Mouse (Mus musculus) embryonic facial prominence, embryonic 11.5 days (tissue): ENCODE results near the gene 3110009E18Rik. TPM values are rescaled to one million over a fixed set of nuclear protein-coding genes. Genes with fewer than 3 reads are reported as not detected.

ENCODE experiments used
- ATAC-seq: fragments of 200-750 bp; cut with Nextera tagmentation; replicated peaks from 2 replicates; pipeline ENCODE4 v1.8.0; 2017; ENCODE audit warnings: low read depth; ENCODE audit not compliant: insufficient number of reproducible peaks, low FRiP score, low TSS enrichment
- DNase-seq: peaks from one replicate; pipeline ENCODE4 v3.0.0-alpha.2; 2015; ENCODE audit warnings: low spot score
- H3K27ac ChIP-seq: fragments of 300-500 bp; sonication (generic); replicated peaks from 2 replicates; pipeline ENCODE4 v1.5.1; 2014; ENCODE audit warnings: mild to moderate bottlenecking, low read depth, low read length, control low read depth
- H3K27me3 ChIP-seq: fragments of 300-500 bp; sonication (generic); 2 replicates; pipeline ENCODE4 v1.6.1; 2014; ENCODE audit warnings: mild to moderate bottlenecking, low read length, moderate library complexity, mixed read lengths; ENCODE audit not compliant: control insufficient read depth, insufficient read depth
- H3K36me3 ChIP-seq: fragments of 300-500 bp; sonication (generic); replicated peaks from 2 replicates; pipeline ENCODE4 v1.6.1; 2014; ENCODE audit warnings: low read depth, mild to moderate bottlenecking, low read length, moderate library complexity, mixed read lengths; ENCODE audit not compliant: control insufficient read depth, insufficient read depth
- H3K4me1 ChIP-seq: fragments of 300-500 bp; sonication (generic); 2 replicates; pipeline ENCODE4 v1.6.1; 2014; ENCODE audit warnings: low read length, mixed read lengths; ENCODE audit not compliant: control insufficient read depth, insufficient read depth
- H3K4me2 ChIP-seq: fragments of 300-500 bp; sonication (generic); 2 replicates; pipeline ENCODE4 v1.6.1; 2014; ENCODE audit warnings: low read depth, mild to moderate bottlenecking, control low read depth, low read length, moderate library complexity
- H3K4me3 ChIP-seq: fragments of 300-500 bp; sonication (generic); 2 replicates; pipeline ENCODE4 v1.5.1; 2014; ENCODE audit warnings: low read depth, low read length, control low read depth
- H3K9ac ChIP-seq: fragments of 300-500 bp; sonication (generic); replicated peaks from 2 replicates; pipeline ENCODE4 v1.6.1; 2014; ENCODE audit warnings: mild to moderate bottlenecking, control low read depth, low read length
- H3K9me3 ChIP-seq: fragments of 300-500 bp; sonication (generic); replicated peaks from 2 replicates; pipeline ENCODE4 v1.6.1; 2016; ENCODE audit warnings: mild to moderate bottlenecking, low read length, inconsistent platforms, mixed read lengths; ENCODE audit not compliant: control insufficient read depth
- WGBS: fragments of 180-500 bp; shearing (Covaris S2); extraction: QIAGEN DNeasy Blood & Tissue Kit; methylation state at CpG from one replicate; pipeline ENCODE4 v1.1.7; 2014; 5-methylcytosine and 5-hydroxymethylcytosine counted together
- polyA plus RNA-seq: library from polyadenylated mRNA; unstranded; fragments of >200 nt; fragmentation: Nextera tagmentation; extraction: Ambion mirVana; gene quantifications from 2 replicates; pipeline ENCODE4 v1.2.1, GENCODE M21; 2014

Gene 3110009E18Rik
- polyA plus RNA-seq, 1 experiment from 2014 or later = 20.7 TPM

DNA sequence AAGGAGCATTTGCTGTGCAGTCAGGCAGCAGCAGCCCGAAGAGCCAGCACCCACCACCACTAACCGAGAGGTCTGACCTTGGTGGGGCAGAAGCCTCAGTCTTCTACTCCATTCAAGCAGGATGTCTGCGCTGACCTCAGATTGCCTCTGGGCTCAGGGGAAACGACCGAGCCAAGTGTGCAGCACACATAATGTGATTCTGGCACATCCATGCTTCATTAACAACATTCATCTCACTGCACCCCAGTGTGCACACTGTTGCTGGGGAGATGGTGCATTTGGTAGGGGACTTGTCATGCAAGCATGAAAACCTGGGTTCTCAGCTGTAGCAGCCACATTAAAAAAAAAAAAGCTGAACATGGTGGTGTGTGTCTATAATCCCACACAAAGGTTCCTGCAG, 75.0 kb downstream of the 3110009E18Rik start:
- no peaks in the 10 kb centered on the region for H3K4me1 ChIP-seq
- no peaks in the 10 kb centered on the region for H3K9me3 ChIP-seq
- H3K4me3 ChIP-seq = no peak overlapping the region
- no peak for ATAC-seq
- H3K9ac ChIP-seq = no peak overlapping the region
- no peaks in the 10 kb centered on the region for H3K36me3 ChIP-seq
- 59% methylated on average over 5 of the region's 5 CpGs for WGBS
- no peaks in the 10 kb centered on the region for H3K27me3 ChIP-seq
- H3K27ac ChIP-seq = no peak overlapping the region
- no peak for DNase-seq
- H3K4me2 ChIP-seq = no peak overlapping the region

DNA sequence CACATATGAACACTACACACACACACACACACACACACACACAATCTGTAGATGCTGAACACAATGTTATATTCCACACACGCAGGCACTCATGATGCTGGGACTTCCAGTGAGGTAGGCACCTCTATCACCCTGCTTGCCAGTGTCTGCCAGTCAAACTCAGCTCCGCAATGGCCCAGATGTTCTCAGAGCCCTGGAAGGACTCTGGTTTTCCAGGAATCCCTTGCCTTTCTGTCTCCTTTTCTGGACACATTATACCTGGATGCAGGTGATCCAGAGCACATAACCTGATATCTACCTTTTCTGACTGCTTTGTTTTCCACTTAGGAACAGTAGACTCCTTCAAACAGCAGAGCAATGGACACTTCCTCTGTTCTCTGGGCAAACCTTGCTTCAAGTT, 75.7 kb downstream of the 3110009E18Rik start:
- H3K4me1 ChIP-seq = no peaks in the 10 kb centered on the region
- no peak overlapping the region for H3K27ac ChIP-seq
- H3K9me3 ChIP-seq = no peaks in the 10 kb centered on the region
- H3K27me3 ChIP-seq = no peaks in the 10 kb centered on the region
- H3K4me3 ChIP-seq = no peak overlapping the region
- DNase-seq = no peak
- no peak for ATAC-seq
- no peaks in the 10 kb centered on the region for H3K36me3 ChIP-seq
- 84% methylated on average over 2 of the region's 2 CpGs for WGBS
- no peak overlapping the region for H3K9ac ChIP-seq
- no peak overlapping the region for H3K4me2 ChIP-seq

DNA sequence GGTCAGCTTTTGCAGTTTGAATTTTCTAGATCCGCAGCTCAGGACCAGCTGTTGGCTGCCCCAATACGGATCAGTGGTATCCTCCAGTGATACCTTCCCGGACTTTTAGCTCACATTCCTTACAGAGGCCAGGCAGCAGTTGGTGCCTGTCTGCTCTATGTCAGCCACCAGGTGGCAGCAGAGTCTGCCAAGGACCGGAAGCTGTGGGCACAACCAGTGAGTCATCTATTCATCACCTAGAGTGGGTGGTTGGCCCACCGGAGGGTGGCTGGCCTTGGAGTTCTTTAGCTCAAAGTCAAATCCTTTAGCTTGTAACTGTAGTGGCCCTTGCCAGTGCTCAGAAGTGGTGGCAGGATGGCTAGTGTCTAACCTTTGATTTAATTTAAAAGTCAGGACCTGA, 76.2 kb downstream of the 3110009E18Rik start:
- 0 out of 2 replicates have a peak, but pooled peaks have one; percentile 29 for ATAC-seq
- 21% methylated on average over 5 of the region's 5 CpGs for WGBS

DNA sequence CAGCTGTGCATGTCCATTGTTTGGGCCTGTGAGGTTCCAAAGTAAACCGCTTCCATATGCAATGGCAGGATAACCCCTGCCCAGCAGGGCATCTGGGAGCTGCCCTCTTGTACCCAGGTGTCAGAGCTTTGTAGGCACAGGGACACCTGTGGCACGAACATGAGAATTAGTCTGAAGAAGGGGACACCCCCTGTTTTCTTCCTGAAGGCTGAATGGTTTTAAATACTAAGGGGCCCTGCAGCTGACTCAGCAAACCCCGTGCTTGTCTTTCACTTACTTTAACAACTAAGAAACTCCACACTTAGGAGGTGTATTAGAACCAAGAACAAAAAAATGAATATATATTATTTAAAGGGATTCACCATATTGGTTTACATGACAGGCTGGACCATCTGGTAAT, 77.2 kb downstream of the 3110009E18Rik start:
- no peak for ATAC-seq
- no peaks in the 10 kb centered on the region for H3K4me1 ChIP-seq
- no peak overlapping the region for H3K9ac ChIP-seq
- H3K27ac ChIP-seq = no peak overlapping the region
- H3K36me3 ChIP-seq = no peaks in the 10 kb centered on the region
- no peak overlapping the region for H3K4me3 ChIP-seq
- no peak overlapping the region for H3K4me2 ChIP-seq
- H3K9me3 ChIP-seq = no peaks in the 10 kb centered on the region
- DNase-seq = no peak
- WGBS = 49% methylated on average over 3 of the region's 3 CpGs
- no peaks in the 10 kb centered on the region for H3K27me3 ChIP-seq

More for the DNA sequence above, 76.2 kb downstream of the 3110009E18Rik start:
- Histone ChIP-seq H3K27me3 (no peaks in the 10 kb centered on the region), H3K9ac (no peak overlapping the region), H3K36me3 (no peaks in the 10 kb centered on the region), H3K9me3 (no peaks in the 10 kb centered on the region), H3K27ac (no peak overlapping the region), H3K4me1 (no peaks in the 10 kb centered on the region), H3K4me2 (no peak overlapping the region), H3K4me3 (no peak overlapping the region)
- peak; percentile 73 for DNase-seq

DNA sequence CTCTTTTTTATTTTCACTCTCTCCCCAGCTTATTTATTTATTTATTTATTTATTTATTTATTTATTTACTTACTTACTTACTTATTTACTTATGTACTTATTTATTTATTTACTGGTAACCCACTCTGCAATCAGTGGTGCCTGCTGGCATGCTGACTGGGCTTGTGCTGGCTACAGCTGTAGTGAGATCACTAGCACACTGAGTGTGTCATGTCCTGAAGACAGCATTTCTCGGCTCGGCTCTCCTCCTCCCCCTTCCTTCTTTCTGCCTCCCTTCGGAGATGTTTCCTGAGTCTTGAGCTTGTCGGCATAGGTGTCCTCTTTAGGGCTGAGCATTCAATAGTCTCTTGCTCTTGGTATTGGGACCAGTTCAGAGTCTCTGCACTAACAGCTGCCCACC, 78.0 kb downstream of the 3110009E18Rik start:
- no peaks in the 10 kb centered on the region for H3K4me1 ChIP-seq
- H3K9ac ChIP-seq = no peak overlapping the region
- no peak overlapping the region for H3K4me3 ChIP-seq
- no peaks in the 10 kb centered on the region for H3K9me3 ChIP-seq
- DNase-seq (no peak), ATAC-seq (no peak)
- H3K27ac ChIP-seq = no peak overlapping the region
- no peaks in the 10 kb centered on the region for H3K27me3 ChIP-seq
- no peak overlapping the region for H3K4me2 ChIP-seq
- H3K36me3 ChIP-seq = no peaks in the 10 kb centered on the region
- WGBS = 90% methylated on average over 4 of the region's 4 CpGs

DNA sequence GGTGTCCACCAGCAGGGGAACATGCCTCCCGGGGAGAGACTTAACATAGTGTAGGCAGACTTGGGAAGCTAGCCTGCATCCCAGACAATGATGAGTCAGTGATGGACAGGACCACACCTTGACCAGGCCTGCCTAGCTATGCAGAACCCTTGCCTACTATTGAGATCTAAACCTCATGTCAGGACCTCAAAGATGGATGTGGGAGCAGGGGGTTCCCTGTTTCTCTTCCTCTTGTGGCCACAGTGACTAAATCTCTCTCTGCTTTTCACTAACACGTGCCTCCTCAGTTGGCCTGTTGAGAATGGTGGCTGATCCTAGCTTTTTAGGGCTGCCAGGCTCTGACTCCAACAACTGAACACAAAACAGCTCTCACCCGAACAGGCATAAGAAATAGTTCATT, 81.6 kb downstream of the 3110009E18Rik start:
- 66% methylated on average over 3 of the region's 3 CpGs for WGBS
- Histone ChIP-seq H3K4me1 (no peaks in the 10 kb centered on the region), H3K9me3 (no peaks in the 10 kb centered on the region), H3K27me3 (no peaks in the 10 kb centered on the region), H3K27ac (no peak overlapping the region), H3K36me3 (no peaks in the 10 kb centered on the region), H3K9ac (no peak overlapping the region), H3K4me3 (no peak overlapping the region), H3K4me2 (no peak overlapping the region)
- DNase-seq (no peak), ATAC-seq (no peak)

DNA sequence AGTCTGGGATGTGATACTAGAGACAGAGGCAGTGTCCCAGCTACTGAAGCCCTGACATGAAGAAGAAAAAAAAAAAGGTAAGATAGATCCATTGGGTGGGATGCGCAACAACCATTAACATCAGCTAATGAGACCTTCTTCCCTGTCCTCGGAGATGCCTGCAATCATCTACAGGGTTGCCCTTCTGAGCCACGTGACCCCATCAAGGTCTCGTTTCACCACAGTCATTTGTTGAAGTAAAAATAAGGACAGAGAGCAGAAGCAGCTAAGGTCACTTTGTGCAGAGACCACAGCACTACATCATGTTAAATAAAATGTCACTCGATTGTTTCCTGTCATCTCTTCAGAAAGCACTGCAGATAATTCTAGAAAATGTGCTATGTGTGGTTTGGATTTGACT, 82.8 kb downstream of the 3110009E18Rik start:
- 77% methylated on average over 5 of the region's 5 CpGs for WGBS
- Histone ChIP-seq H3K4me3 (no peak overlapping the region), H3K4me1 (no peaks in the 10 kb centered on the region), H3K9ac (no peak overlapping the region), H3K9me3 (no peaks in the 10 kb centered on the region), H3K4me2 (no peak overlapping the region), H3K27me3 (no peaks in the 10 kb centered on the region), H3K27ac (no peak overlapping the region), H3K36me3 (no peaks in the 10 kb centered on the region)
- no peak for DNase-seq
- no peak for ATAC-seq

DNA sequence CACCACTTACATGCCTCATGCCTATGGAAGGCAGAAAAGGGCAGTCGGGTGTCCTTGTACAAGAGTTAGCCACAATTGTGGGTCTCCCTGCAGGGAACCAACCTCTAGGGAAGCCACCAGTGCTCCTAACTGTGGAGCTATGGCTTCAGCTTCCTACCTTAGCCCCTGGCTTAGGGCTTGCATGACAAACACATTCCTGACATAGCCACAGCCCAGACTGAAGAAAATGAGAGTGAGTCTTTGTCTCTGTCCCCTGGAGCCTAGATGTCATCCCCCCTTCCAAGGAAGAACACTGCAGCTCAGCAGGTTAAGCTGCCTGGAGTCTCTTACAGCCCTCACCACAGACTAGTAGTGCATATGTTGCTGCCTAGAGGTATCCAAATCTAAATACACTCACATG, 83.8 kb downstream of the 3110009E18Rik start:
- no peaks in the 10 kb centered on the region for H3K4me1 ChIP-seq
- no peaks in the 10 kb centered on the region for H3K36me3 ChIP-seq
- H3K9me3 ChIP-seq = no peaks in the 10 kb centered on the region
- no peak for DNase-seq
- no peak for ATAC-seq
- 38% methylated on average over 1 of the region's 1 CpGs for WGBS
- H3K4me3 ChIP-seq = no peak overlapping the region
- no peak overlapping the region for H3K27ac ChIP-seq
- H3K27me3 ChIP-seq = no peaks in the 10 kb centered on the region
- no peak overlapping the region for H3K9ac ChIP-seq
- H3K4me2 ChIP-seq = no peak overlapping the region
